Mouse (Mus musculus) forebrain, postnatal 0 days (tissue): ENCODE measurements at regions not wholly inside any gene's neighbourhood (a gene's known extent, or its start where the extent isn't known, plus 50 kb on each side); places are given as distances from the start of the nearest gene placed in this dataset.
"Not testable (repeated sequence)": the region's sequence is repeated elsewhere in the genome, so short reads cannot be mapped to it uniquely, and the experiment has no call there.

ENCODE experiments used
- ATAC-seq: fragments of 200-750 bp; cut with Nextera tagmentation; 2 replicates; pipeline ENCODE4 v1.8.0; 2017; ENCODE audit warnings: mild to moderate bottlenecking, moderate library complexity
- DNase-seq: peaks from one replicate; pipeline ENCODE4 v3.0.0-alpha.2; 2015
- H3K27ac ChIP-seq: fragments of 300-500 bp; sonication (generic); 2 replicates; pipeline ENCODE4 v1.5.1; 2014; ENCODE audit warnings: low read depth, mild to moderate bottlenecking, antibody characterized with exemption, low read length, moderate library complexity, mixed read lengths
- H3K27me3 ChIP-seq: fragments of 300-500 bp; sonication (generic); 2 replicates; pipeline ENCODE4 v1.6.1; 2014; ENCODE audit warnings: mild to moderate bottlenecking, low read length, mixed read lengths; ENCODE audit not compliant: insufficient read depth
- H3K36me3 ChIP-seq: fragments of 300-500 bp; sonication (generic); 2 replicates; pipeline ENCODE4 v1.6.1; 2014; ENCODE audit warnings: mild to moderate bottlenecking, moderate library complexity; ENCODE audit not compliant: insufficient read depth
- H3K4me1 ChIP-seq: fragments of 300-500 bp; sonication (generic); 2 replicates; pipeline ENCODE4 v1.6.1; 2014; ENCODE audit warnings: antibody characterized with exemption; ENCODE audit not compliant: insufficient read depth
- H3K4me2 ChIP-seq: fragments of 300-500 bp; sonication (generic); 2 replicates; pipeline ENCODE4 v1.6.1; 2014; ENCODE audit warnings: low read depth, mild to moderate bottlenecking, moderate library complexity
- H3K4me3 ChIP-seq: fragments of 300-500 bp; sonication (generic); 2 replicates; pipeline ENCODE4 v1.5.1; 2014; ENCODE audit warnings: low read depth, low read length, mixed read lengths
- H3K9ac ChIP-seq: fragments of 300-500 bp; sonication (generic); 2 replicates; pipeline ENCODE4 v1.6.1; 2014; ENCODE audit warnings: mild to moderate bottlenecking
- H3K9me3 ChIP-seq: fragments of 300-500 bp; sonication (generic); 2 replicates; pipeline ENCODE4 v1.6.1; 2016; ENCODE audit warnings: low read length
- CTCF ChIP-seq: sonication (generic); IDR thresholded peaks from 2 replicates; pipeline ENCODE4 v1.5.1; 2016; ENCODE audit warnings: antibody characterized with exemption, control low read depth, low read depth
- WGBS: fragments of 180-500 bp; shearing (Covaris S2); extraction: QIAGEN DNeasy Blood & Tissue Kit; methylation state at CpG from one replicate; pipeline ENCODE4 v1.1.7; 2014; 5-methylcytosine and 5-hydroxymethylcytosine counted together

DNA sequence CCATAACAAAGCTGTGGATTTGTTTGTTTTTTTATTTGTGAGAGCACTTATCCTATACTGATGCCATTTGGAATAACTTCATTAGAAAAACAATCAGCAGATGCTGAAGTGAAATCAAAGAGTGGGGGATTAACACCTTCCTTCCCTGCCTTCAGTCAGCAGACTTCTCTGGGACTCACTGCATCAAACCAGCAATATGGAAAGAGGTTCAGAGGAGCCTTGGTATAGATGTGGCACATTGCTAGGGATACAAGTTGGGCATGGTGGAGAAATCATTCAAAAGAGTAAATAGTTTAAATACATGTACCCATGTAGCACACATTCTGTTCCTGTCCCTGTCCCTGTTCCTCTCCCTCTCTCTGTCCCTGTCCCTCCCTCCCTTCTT, 364.0 kb upstream of the Rgs18 start:
- no peak overlapping the region for H3K4me2 ChIP-seq
- no peaks in the 10 kb centered on the region for H3K27me3 ChIP-seq
- no peaks in the 10 kb centered on the region for H3K9me3 ChIP-seq
- DNase-seq (no peak), ATAC-seq (no peak)
- H3K4me3 ChIP-seq: no peak overlapping the region
- TF ChIP-seq CTCF: no peak
- no peaks in the 10 kb centered on the region for H3K36me3 ChIP-seq
- no peak overlapping the region for H3K9ac ChIP-seq
- no peak overlapping the region for H3K27ac ChIP-seq
- H3K4me1 ChIP-seq: no peaks in the 10 kb centered on the region

DNA sequence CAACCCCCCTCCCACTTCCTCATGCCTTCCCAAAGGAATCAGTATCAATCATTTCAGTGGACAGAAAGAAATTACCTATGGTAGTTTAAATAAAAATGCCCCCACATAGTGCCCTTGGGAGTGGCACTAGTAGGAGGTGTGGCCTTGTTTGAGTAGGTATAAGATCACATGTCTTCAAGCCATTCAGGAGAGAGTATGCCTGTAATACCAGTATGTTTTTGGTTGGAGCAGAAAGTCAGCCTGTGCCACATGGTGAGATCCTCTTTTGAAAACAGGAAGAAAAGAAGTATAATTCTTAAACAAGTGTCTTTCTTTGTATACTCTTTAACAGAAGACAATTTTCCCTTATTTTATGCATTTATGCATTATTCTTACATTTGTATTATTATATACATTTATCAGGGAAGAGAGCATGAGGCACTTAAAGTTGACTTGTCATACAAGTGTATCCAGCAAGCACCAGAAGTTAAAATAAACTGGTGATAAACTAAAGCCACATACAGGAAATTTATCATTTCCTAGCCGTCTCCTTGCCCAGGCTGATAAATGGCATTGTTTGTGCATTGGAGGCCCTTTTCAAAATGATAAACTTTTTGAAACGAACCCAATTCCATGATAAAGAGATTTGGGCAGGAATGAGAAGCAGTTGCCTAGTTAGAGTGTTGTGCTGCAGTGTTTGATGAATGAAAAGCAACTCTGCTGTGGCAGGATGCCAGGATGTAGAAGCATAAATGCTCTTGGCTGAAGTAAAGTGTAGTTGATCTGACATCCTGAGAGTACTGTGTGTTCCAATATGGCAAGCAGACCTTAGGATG, 363.4 kb upstream of the Rgs18 start:
- 10% methylated on average over 2 of the region's 2 CpGs for WGBS
- no peak overlapping the region for H3K4me3 ChIP-seq
- no peak for TF ChIP-seq CTCF
- no peaks in the 10 kb centered on the region for H3K9me3 ChIP-seq
- no peak overlapping the region for H3K4me2 ChIP-seq
- no peak overlapping the region for H3K9ac ChIP-seq
- ATAC-seq (peak; percentile 91), DNase-seq (peak; percentile 82)
- H3K36me3 ChIP-seq: no peaks in the 10 kb centered on the region
- no peaks in the 10 kb centered on the region for H3K4me1 ChIP-seq
- H3K27me3 ChIP-seq: no peaks in the 10 kb centered on the region
- no peak overlapping the region for H3K27ac ChIP-seq

DNA sequence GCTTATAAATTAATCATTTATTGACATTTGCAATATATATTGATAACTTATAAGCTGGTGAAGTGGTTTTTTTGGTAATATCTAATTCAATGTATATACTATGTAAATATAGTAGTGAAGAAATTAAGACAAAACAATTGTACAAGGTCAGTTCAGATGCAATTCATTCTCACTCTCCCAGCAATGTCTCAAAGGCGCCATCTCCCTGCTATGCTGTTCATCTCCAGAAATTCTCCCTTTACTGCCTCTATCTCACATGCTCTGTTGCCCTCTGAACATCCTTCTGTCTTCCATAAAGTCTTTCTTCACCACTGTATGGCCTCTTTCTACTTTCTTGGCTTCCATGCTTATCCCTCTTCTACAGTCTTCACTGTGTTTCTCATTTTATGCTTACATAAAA, 355.8 kb upstream of the Rgs18 start:
- 86% methylated on average over 1 of the region's 1 CpGs for WGBS

DNA sequence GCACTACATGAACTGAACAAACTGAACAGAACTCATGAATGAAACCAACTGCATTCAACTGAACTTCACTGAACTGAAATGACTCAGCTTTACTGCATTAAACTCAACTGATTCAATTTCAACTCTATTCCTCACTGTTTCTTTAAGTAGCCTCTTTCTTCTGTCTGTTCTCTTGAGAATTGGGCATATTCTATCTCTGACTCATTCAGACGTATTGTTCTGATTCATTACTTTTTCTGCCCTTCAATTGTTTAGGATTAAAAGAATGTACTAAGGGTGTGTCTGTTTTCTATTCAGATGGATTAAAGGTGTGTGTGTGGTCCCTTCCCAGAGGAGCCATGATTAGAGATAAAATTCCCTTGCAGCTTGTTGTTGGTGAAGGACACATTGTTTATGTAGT, 337.9 kb upstream of the Rgs18 start:
- H3K9ac ChIP-seq: no peak overlapping the region
- H3K4me3 ChIP-seq: no peak overlapping the region
- H3K4me2 ChIP-seq: no peak overlapping the region
- 68% methylated on average over 1 of the region's 1 CpGs for WGBS
- no peaks in the 10 kb centered on the region for H3K9me3 ChIP-seq
- no peaks in the 10 kb centered on the region for H3K36me3 ChIP-seq
- DNase-seq: no peak
- no peak overlapping the region for H3K27ac ChIP-seq
- H3K4me1 ChIP-seq: no peaks in the 10 kb centered on the region
- no peaks in the 10 kb centered on the region for H3K27me3 ChIP-seq
- ATAC-seq: no peak
- no peak for TF ChIP-seq CTCF

More for the DNA sequence above, 355.8 kb upstream of the Rgs18 start:
- H3K4me1 ChIP-seq: no peaks in the 10 kb centered on the region
- no peak overlapping the region for H3K4me3 ChIP-seq
- H3K4me2 ChIP-seq: no peak overlapping the region
- DNase-seq (no peak), ATAC-seq (no peak)
- TF ChIP-seq CTCF: no peak
- no peaks in the 10 kb centered on the region for H3K36me3 ChIP-seq
- no peak overlapping the region for H3K9ac ChIP-seq
- H3K27me3 ChIP-seq: no peaks in the 10 kb centered on the region
- H3K27ac ChIP-seq: no peak overlapping the region
- H3K9me3 ChIP-seq: no peaks in the 10 kb centered on the region

DNA sequence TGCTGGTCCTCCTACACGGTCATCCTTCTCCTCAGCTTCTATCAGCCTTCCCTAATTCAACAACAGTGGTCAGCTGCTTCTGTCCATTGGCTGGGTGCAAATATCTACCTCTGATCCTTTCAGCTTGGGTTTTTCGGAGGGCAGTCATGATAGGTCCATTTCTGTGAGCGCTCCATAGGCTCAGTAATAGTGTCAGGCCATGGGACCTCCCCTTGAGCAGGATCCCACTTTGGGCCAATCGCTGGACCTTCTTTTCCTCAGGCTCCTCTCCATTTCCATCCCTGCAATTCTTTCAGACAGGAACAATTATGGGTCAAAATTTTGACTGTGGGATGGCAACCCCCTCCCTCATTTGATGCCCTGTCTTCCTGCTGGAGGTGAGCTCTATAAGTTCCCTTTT, 331.5 kb upstream of the Rgs18 start:
- H3K4me2 ChIP-seq, DNase-seq, H3K9ac ChIP-seq, H3K4me3 ChIP-seq, H3K4me1 ChIP-seq, ATAC-seq, H3K9me3 ChIP-seq, H3K27ac ChIP-seq, H3K27me3 ChIP-seq, H3K36me3 ChIP-seq: not testable (repeated sequence)
- WGBS: 90% methylated on average over 4 of the region's 4 CpGs

DNA sequence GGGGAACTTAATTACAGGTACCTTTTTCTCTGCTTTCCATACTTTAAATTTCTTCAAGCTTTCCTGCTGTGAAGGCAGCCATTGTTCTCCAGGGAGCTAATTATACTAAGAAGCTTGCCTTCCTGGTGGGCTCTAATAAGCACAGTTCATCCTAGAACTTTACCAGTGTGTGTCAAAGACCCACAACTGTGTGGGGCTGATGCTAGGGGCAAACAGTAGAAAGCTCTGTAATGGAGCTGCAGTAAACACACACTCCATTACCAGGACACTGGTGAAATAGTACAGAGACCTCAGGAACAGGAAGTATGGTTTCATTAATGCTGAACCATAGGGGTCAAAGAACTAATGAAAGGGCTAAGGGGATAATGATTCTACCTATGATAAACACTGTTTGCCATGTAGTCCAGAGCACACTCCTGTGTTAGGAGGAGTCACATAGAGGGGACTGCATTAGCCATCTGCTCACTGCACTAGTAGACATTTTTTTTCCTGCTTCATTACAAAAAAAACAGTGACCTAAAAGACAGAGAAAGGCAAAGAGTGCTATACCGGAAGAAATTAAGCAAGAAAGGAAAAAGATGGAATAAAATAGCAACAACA, 290.1 kb upstream of the Rgs18 start:
- Histone ChIP-seq H3K4me2 (no peak overlapping the region), H3K36me3 (no peaks in the 10 kb centered on the region), H3K4me1 (no peaks in the 10 kb centered on the region), H3K9me3 (no peaks in the 10 kb centered on the region), H3K27me3 (no peaks in the 10 kb centered on the region), H3K4me3 (no peak overlapping the region), H3K27ac (no peak overlapping the region), H3K9ac (no peak overlapping the region)
- DNase-seq (no peak), ATAC-seq (no peak)
- TF ChIP-seq CTCF: no peak
- WGBS: 38% methylated on average over 1 of the region's 1 CpGs

DNA sequence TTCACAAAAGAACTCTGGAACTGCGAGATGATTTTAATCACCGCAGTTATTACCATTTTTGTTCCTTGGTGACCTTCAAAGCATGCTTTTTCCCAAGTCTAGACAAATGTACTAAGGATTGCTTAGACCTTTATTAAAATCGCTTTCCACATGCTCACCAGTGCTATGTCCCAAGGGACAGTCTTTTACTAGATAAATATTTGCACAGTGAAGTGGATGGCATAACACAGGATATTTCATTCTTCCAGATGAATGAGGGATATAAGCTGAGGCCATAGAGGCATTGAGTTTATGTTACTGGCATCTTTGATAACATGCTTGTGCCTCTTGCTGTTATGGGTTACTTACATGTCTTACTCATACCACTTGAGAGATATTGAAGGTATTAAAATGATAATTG, 289.1 kb upstream of the Rgs18 start:
- no peak for TF ChIP-seq CTCF
- Histone ChIP-seq H3K27ac (no peak overlapping the region), H3K4me1 (no peaks in the 10 kb centered on the region), H3K4me2 (no peak overlapping the region), H3K36me3 (no peaks in the 10 kb centered on the region), H3K9me3 (no peaks in the 10 kb centered on the region), H3K27me3 (no peaks in the 10 kb centered on the region), H3K9ac (no peak overlapping the region), H3K4me3 (no peak overlapping the region)
- DNase-seq (no peak), ATAC-seq (no peak)
- WGBS: 73% methylated on average over 3 of the region's 3 CpGs
